Comparison of ENCODE assay signal across 14 mouse cellular contexts in the genomic region with DNA sequence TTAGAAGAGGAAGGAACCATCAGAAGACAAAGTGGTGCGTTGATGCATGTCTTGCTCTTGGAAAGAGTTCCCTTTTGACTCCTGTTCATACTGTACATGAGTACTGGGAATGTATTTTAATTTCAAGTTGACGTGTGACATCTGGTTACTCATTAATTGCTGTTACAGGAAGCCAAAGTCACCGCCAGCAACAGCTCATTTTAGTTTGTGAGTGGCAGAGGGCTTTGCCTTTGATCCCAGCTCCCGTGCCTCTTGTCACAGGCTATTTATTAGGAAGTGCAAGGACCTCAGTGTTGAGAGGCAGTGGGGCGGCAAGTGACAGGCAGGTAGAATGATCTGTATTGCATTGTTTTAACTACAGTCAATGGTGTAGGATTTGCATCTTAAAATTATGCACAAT. TPM values are rescaled to one million over a fixed set of nuclear protein-coding genes. Genes with fewer than 3 reads are reported as not detected.
DNase-seq lines count a peak whose midpoint lies in the region; ATAC-seq lines count a peak whose summit lies in the region.
"Had no signal": no experiment of that assay in that cellular context is flagged by ENCODE, and none has a peak within 500 bp of the region (broad histone marks: within the 10 kb centered on the region; RNA-seq: fewer than 3 reads in every experiment).

No protein-coding gene starts in this region.

- no peaks in the 10 kb centered on the region for H3K9me3 ChIP-seq in forebrain, embryonic 15.5 days
- H3K9me3 ChIP-seq in forebrain, embryonic 10.5 days: no peaks in the 10 kb centered on the region; the same call in 1 of the 2 replicates
- no peaks in the 10 kb centered on the region for H3K9me3 ChIP-seq in liver, embryonic 15.5 days (replicated peaks)
- no peaks in the 10 kb centered on the region for H3K9me3 ChIP-seq in liver, embryonic 11.5 days (ENCODE audit: control insufficient read depth, low read length)
- no peaks in the 10 kb centered on the region for H3K9me3 ChIP-seq in kidney, embryonic 15.5 days (replicated peaks)
- H3K9me3 ChIP-seq: embryonic facial prominence, embryonic 15.5 days; limb, embryonic 15.5 days had no signal

- H3K9ac ChIP-seq in forebrain, embryonic 15.5 days (replicated peaks): no peak overlapping the region
- no peak overlapping the region for H3K9ac ChIP-seq in liver, embryonic 15.5 days
- no peak overlapping the region for H3K9ac ChIP-seq in liver, embryonic 11.5 days (ENCODE audit: low read depth, low read length)
- H3K9ac ChIP-seq in kidney, embryonic 15.5 days: no peak overlapping the region
- H3K9ac ChIP-seq: embryonic facial prominence, embryonic 15.5 days; limb, embryonic 15.5 days had no signal

- ATAC-seq in forebrain, embryonic 15.5 days (replicated peaks): peak; percentile 75
- ATAC-seq in liver, embryonic 15.5 days (ENCODE audit: insufficient read depth): 0 out of 2 replicates have a peak, but pooled peaks have one; percentile 25
- ATAC-seq in liver, embryonic 11.5 days (replicated peaks; ENCODE audit: low FRiP score): no peak
- ATAC-seq in kidney, embryonic 15.5 days (replicated peaks; ENCODE audit: low FRiP score): peak; percentile 86
- ATAC-seq: Patski had no signal

- no peaks in the 10 kb centered on the region for H3K36me3 ChIP-seq in forebrain, embryonic 15.5 days
- H3K36me3 ChIP-seq in forebrain, embryonic 10.5 days (replicated peaks): no peaks in the 10 kb centered on the region
- no peaks in the 10 kb centered on the region for H3K36me3 ChIP-seq in liver, embryonic 15.5 days (replicated peaks)
- no peaks in the 10 kb centered on the region for H3K36me3 ChIP-seq in liver, embryonic 11.5 days (ENCODE audit: control insufficient read depth, insufficient read depth, low read length)
- H3K36me3 ChIP-seq in kidney, embryonic 15.5 days: no peaks in the 10 kb centered on the region
- H3K36me3 ChIP-seq: embryonic facial prominence, embryonic 15.5 days; limb, embryonic 15.5 days had no signal

- H3K4me1 ChIP-seq in forebrain, embryonic 15.5 days: 0 out of 2 replicates have a peak, but pooled peaks cover 4% of the 10 kb centered on the region
- H3K4me1 ChIP-seq in forebrain, embryonic 10.5 days: no peaks in the 10 kb centered on the region
- no peaks in the 10 kb centered on the region; the same call in 1 of the 2 replicates for H3K4me1 ChIP-seq in liver, embryonic 15.5 days (replicated peaks)
- H3K4me1 ChIP-seq in liver, embryonic 11.5 days (replicated peaks; ENCODE audit: control insufficient read depth, insufficient read depth, low read length): no peaks in the 10 kb centered on the region
- peaks cover 38% of the 10 kb centered on the region for H3K4me1 ChIP-seq in kidney, embryonic 15.5 days
- H3K4me1 ChIP-seq: limb, embryonic 15.5 days had no signal

- H3K4me3 ChIP-seq in forebrain, embryonic 15.5 days: no peak overlapping the region
- no peak overlapping the region for H3K4me3 ChIP-seq in forebrain, embryonic 10.5 days
- no peak overlapping the region for H3K4me3 ChIP-seq in liver, embryonic 15.5 days (replicated peaks)
- no peak overlapping the region for H3K4me3 ChIP-seq in liver, embryonic 11.5 days (ENCODE audit: low read depth, low read length)
- no peak overlapping the region for H3K4me3 ChIP-seq in kidney, embryonic 15.5 days (replicated peaks)
- H3K4me3 ChIP-seq: embryonic facial prominence, embryonic 15.5 days; limb, embryonic 15.5 days had no signal

- H3K27me3 ChIP-seq in forebrain, embryonic 15.5 days: no peaks in the 10 kb centered on the region
- no peaks in the 10 kb centered on the region for H3K27me3 ChIP-seq in forebrain, embryonic 10.5 days (ENCODE audit: poor library complexity, severe bottlenecking)
- no peaks in the 10 kb centered on the region for H3K27me3 ChIP-seq in liver, embryonic 15.5 days
- H3K27me3 ChIP-seq in liver, embryonic 11.5 days (replicated peaks; ENCODE audit: control insufficient read depth, insufficient read depth, low read length): no peaks in the 10 kb centered on the region
- peaks cover 7% of the 10 kb centered on the region for H3K27me3 ChIP-seq in kidney, embryonic 15.5 days
- H3K27me3 ChIP-seq: embryonic facial prominence, embryonic 15.5 days; limb, embryonic 15.5 days; Patski had no signal

- 25% methylated on average over 5 of the region's 5 CpGs for WGBS in forebrain, embryonic 15.5 days
- WGBS in forebrain, embryonic 10.5 days: 72% methylated on average over 5 of the region's 5 CpGs
- WGBS in liver, embryonic 15.5 days (ENCODE audit: insufficient replicate concordance): 45% methylated on average over 5 of the region's 5 CpGs
- WGBS in liver, embryonic 11.5 days: 61% methylated on average over 5 of the region's 5 CpGs
- 13% methylated on average over 5 of the region's 5 CpGs for WGBS in kidney, embryonic 15.5 days

- no peak overlapping the region for H3K4me2 ChIP-seq in forebrain, embryonic 15.5 days (replicated peaks)
- H3K4me2 ChIP-seq in liver, embryonic 15.5 days: no peak overlapping the region
- H3K4me2 ChIP-seq in liver, embryonic 11.5 days: no peak overlapping the region
- H3K4me2 ChIP-seq in kidney, embryonic 15.5 days: no peak overlapping the region
- H3K4me2 ChIP-seq: embryonic facial prominence, embryonic 15.5 days; limb, embryonic 15.5 days had no signal

- H3K27ac ChIP-seq in forebrain, embryonic 15.5 days (replicated peaks): no peak overlapping the region
- H3K27ac ChIP-seq in forebrain, embryonic 10.5 days: no peak overlapping the region
- peak overlapping the region; percentile 31; the same call in 1 of the 2 replicates for H3K27ac ChIP-seq in liver, embryonic 15.5 days (replicated peaks)
- no peak overlapping the region for H3K27ac ChIP-seq in liver, embryonic 11.5 days (ENCODE audit: low read depth, low read length)
- H3K27ac ChIP-seq in kidney, embryonic 15.5 days: 0 out of 2 replicates have a peak overlapping the region, but pooled peaks have one; percentile 3
- H3K27ac ChIP-seq: embryonic facial prominence, embryonic 15.5 days; limb, embryonic 15.5 days; macrophage had no signal

- no peak for DNase-seq in forebrain, embryonic 10.5 days (ENCODE audit: extremely low spot score, low spot score)
- no peak for DNase-seq in liver, embryonic 11.5 days (ENCODE audit: low spot score)
- DNase-seq in retina, embryonic 14.5 days (ENCODE audit: low spot score): peak; percentile 3
- DNase-seq in layer of hippocampus, postnatal 14 days (ENCODE audit: low spot score in 2 of 2): no peak
- no peak for DNase-seq in spleen, postnatal 4 days (ENCODE audit: low spot score in 2 of 2)
- DNase-seq: cerebellum, adult 11 months; heart, postnatal 14 days had no signal

RNA-seq across cellular contexts. Expression of a gene that starts 24.8 kb away (rescaled TPM):
- 0.69 and 0.91 TPM in 2 replicates for polyA plus RNA-seq in forebrain, embryonic 15.5 days (2015; fragmentation: Nextera tagmentation; extraction: Ambion mirVana)
- polyA plus RNA-seq in forebrain, embryonic 10.5 days (2016; fragmentation: Nextera tagmentation; extraction: Ambion mirVana): 1.5 and 1.6 TPM in 2 replicates
- polyA plus RNA-seq in liver, embryonic 15.5 days (2015; fragmentation: Nextera tagmentation; extraction: Ambion mirVana): 12.8 and 13.1 TPM in 2 replicates
- polyA plus RNA-seq in liver, embryonic 11.5 days (2014; fragmentation: Nextera tagmentation; extraction: Ambion mirVana): 3.9 and 4.1 TPM in 2 replicates
- polyA plus RNA-seq in kidney, embryonic 15.5 days (2015; fragmentation: Nextera tagmentation; extraction: Ambion mirVana): 11.3 and 13.7 TPM in 2 replicates
- total RNA-seq in layer of hippocampus, postnatal 14 days (2021): 1 to 10 TPM; 1.6 to 2.5 TPM
- polyA plus RNA-seq: macrophage, Patski had no signal

Comparison
In these comparisons a context has a peak if more than half of its experiments do, and no peak if none do; other contexts are left out.
1. H3K27ac ChIP-seq: peak in liver, embryonic 15.5 days (single experiment) and kidney, embryonic 15.5 days (single experiment); none in forebrain, embryonic 15.5 days (single experiment), forebrain, embryonic 10.5 days (single experiment) and liver, embryonic 11.5 days (single experiment).